Mouse (Mus musculus) heart, embryonic 11.5 days (tissue): ENCODE results near the gene Ccdc50. TPM values are rescaled to one million over a fixed set of nuclear protein-coding genes. Genes with fewer than 3 reads are reported as not detected.

Experiments
- ATAC-seq: fragments of 200-750 bp; cut with Nextera tagmentation; replicated peaks from 2 replicates; pipeline ENCODE4 v1.8.0; 2017; ENCODE audit warnings: moderate library complexity; ENCODE audit not compliant: insufficient number of reproducible peaks, low FRiP score, low TSS enrichment
- H3K27ac ChIP-seq: fragments of 300-500 bp; sonication (generic); 2 replicates; pipeline ENCODE4 v1.5.1; 2014; ENCODE audit warnings: mild to moderate bottlenecking, low read depth, low read length
- H3K27me3 ChIP-seq: fragments of 300-500 bp; sonication (generic); 2 replicates; pipeline ENCODE4 v1.6.1; 2014; ENCODE audit warnings: mild to moderate bottlenecking, low read length, mixed read lengths; ENCODE audit not compliant: control insufficient read depth, insufficient read depth
- H3K36me3 ChIP-seq: fragments of 300-500 bp; sonication (generic); 2 replicates; pipeline ENCODE4 v1.6.1; 2014; ENCODE audit warnings: mild to moderate bottlenecking, low read length, moderate library complexity, mixed read lengths; ENCODE audit not compliant: control insufficient read depth, insufficient read depth
- H3K4me1 ChIP-seq: fragments of 300-500 bp; sonication (generic); 2 replicates; pipeline ENCODE4 v1.6.1; 2014; ENCODE audit warnings: low read length; ENCODE audit not compliant: control insufficient read depth, insufficient read depth
- H3K4me2 ChIP-seq: fragments of 300-500 bp; sonication (generic); 2 replicates; pipeline ENCODE4 v1.6.1; 2014; ENCODE audit warnings: mild to moderate bottlenecking, moderate library complexity
- H3K4me3 ChIP-seq: fragments of 300-500 bp; sonication (generic); 2 replicates; pipeline ENCODE4 v1.5.1; 2014; ENCODE audit warnings: low read depth, low read length
- H3K9ac ChIP-seq: fragments of 300-500 bp; sonication (generic); 2 replicates; pipeline ENCODE4 v1.6.1; 2014; ENCODE audit warnings: mild to moderate bottlenecking, low read depth, low read length, moderate library complexity
- H3K9me3 ChIP-seq: fragments of 300-500 bp; sonication (generic); replicated peaks from 2 replicates; pipeline ENCODE4 v1.6.1; 2016; ENCODE audit warnings: low read length; ENCODE audit not compliant: control insufficient read depth
- WGBS: fragments of 180-500 bp; shearing (Covaris S2); extraction: QIAGEN DNeasy Blood & Tissue Kit; methylation state at CpG from one replicate; pipeline ENCODE4 v1.1.7; 2014; ENCODE audit not compliant: insufficient replicate concordance; 5-methylcytosine and 5-hydroxymethylcytosine counted together
- polyA plus RNA-seq: library from polyadenylated mRNA; unstranded; fragments of >200 nt; fragmentation: Nextera tagmentation; extraction: Ambion mirVana; gene quantifications from 2 replicates; pipeline ENCODE4 v1.2.1, GENCODE M21; 2014

Ccdc50 gene
- polyA plus RNA-seq, 1 experiment from 2014 or later = 47.5 TPM

GRCm38 (mm10) chr16:27404107-27404506, 15.4 kb downstream of the Ccdc50 start:
- no peaks in the 10 kb centered on the region for H3K4me1 ChIP-seq
- peaks cover 3% of the 10 kb centered on the region; the same call in 1 of the 2 replicates for H3K36me3 ChIP-seq
- H3K9me3 ChIP-seq = no peaks in the 10 kb centered on the region
- no peak for ATAC-seq
- H3K27ac ChIP-seq = no peak overlapping the region
- H3K27me3 ChIP-seq = no peaks in the 10 kb centered on the region
- H3K4me2 ChIP-seq = no peak overlapping the region
- no peak overlapping the region for H3K4me3 ChIP-seq
- H3K9ac ChIP-seq = no peak overlapping the region

GRCm38 (mm10) chr16:27416937-27417584, 28.4 kb downstream of the Ccdc50 start:
- peaks cover 24% of the 10 kb centered on the region for H3K36me3 ChIP-seq
- ATAC-seq = no peak

GRCm38 (mm10) chr16:27417632-27418031, 29.0 kb downstream of the Ccdc50 start:
- Histone ChIP-seq H3K36me3 (peaks cover 30% of the 10 kb centered on the region), H3K4me2 (no peak overlapping the region), H3K4me3 (no peak overlapping the region), H3K27ac (no peak overlapping the region), H3K9ac (no peak overlapping the region), H3K4me1 (no peaks in the 10 kb centered on the region), H3K27me3 (no peaks in the 10 kb centered on the region), H3K9me3 (no peaks in the 10 kb centered on the region)
- ATAC-seq = no peak
- WGBS = 73% methylated on average over 3 of the region's 3 CpGs

More at GRCm38 (mm10) chr16:27416937-27417584, 28.4 kb downstream of the Ccdc50 start:
- Histone ChIP-seq H3K27ac (no peak overlapping the region), H3K4me2 (no peak overlapping the region), H3K9me3 (no peaks in the 10 kb centered on the region), H3K9ac (no peak overlapping the region), H3K4me3 (no peak overlapping the region), H3K27me3 (no peaks in the 10 kb centered on the region), H3K4me1 (no peaks in the 10 kb centered on the region)
- 86% methylated on average over 6 of the region's 6 CpGs for WGBS

- H3K4me3 ChIP-seq = no peak overlapping the region
- WGBS = 98% methylated on average over 3 of the region's 3 CpGs
- no peak overlapping the region for H3K4me2 ChIP-seq
- no peaks in the 10 kb centered on the region for H3K9me3 ChIP-seq
- no peaks in the 10 kb centered on the region for H3K4me1 ChIP-seq
- no peak overlapping the region for H3K27ac ChIP-seq
- H3K9ac ChIP-seq = no peak overlapping the region
- peaks cover 25% of the 10 kb centered on the region for H3K36me3 ChIP-seq
- no peaks in the 10 kb centered on the region for H3K27me3 ChIP-seq
- ATAC-seq = no peak
Measured at GRCm38 (mm10) chr16:27420982-27421381, 32.3 kb downstream of the Ccdc50 start.

- ATAC-seq = no peak
- Histone ChIP-seq H3K4me2 (no peak overlapping the region), H3K9ac (no peak overlapping the region), H3K27me3 (no peaks in the 10 kb centered on the region), H3K4me1 (no peaks in the 10 kb centered on the region), H3K4me3 (no peak overlapping the region), H3K27ac (no peak overlapping the region), H3K9me3 (no peaks in the 10 kb centered on the region), H3K36me3 (peaks cover 12% of the 10 kb centered on the region)
- WGBS = 87% methylated on average over 3 of the region's 3 CpGs
Measured at GRCm38 (mm10) chr16:27435034-27435433, 46.4 kb downstream of the Ccdc50 start.

GRCm38 (mm10) chr16:27443941-27444340, 55.3 kb downstream of the Ccdc50 start:
- Histone ChIP-seq H3K4me1 (no peaks in the 10 kb centered on the region), H3K9me3 (no peaks in the 10 kb centered on the region), H3K4me2 (no peak overlapping the region), H3K36me3 (peaks cover 14% of the 10 kb centered on the region), H3K9ac (no peak overlapping the region), H3K4me3 (no peak overlapping the region), H3K27ac (no peak overlapping the region), H3K27me3 (no peaks in the 10 kb centered on the region)
- no peak for ATAC-seq
- 87% methylated on average over 3 of the region's 3 CpGs for WGBS

- 77% methylated on average over 5 of the region's 5 CpGs for WGBS
Measured at GRCm38 (mm10) chr16:27449360-27449759, 60.7 kb downstream of the Ccdc50 start.

GRCm38 (mm10) chr16:27450655-27451054, 62.0 kb downstream of the Ccdc50 start:
- H3K4me2 ChIP-seq = no peak overlapping the region
- no peak overlapping the region for H3K27ac ChIP-seq
- H3K9me3 ChIP-seq = no peaks in the 10 kb centered on the region
- H3K9ac ChIP-seq = no peak overlapping the region
- H3K4me3 ChIP-seq = no peak overlapping the region
- WGBS = 97% methylated on average over 2 of the region's 2 CpGs
- H3K36me3 ChIP-seq = peaks cover 2% of the 10 kb centered on the region; the same call in 1 of the 2 replicates
- H3K27me3 ChIP-seq = no peaks in the 10 kb centered on the region
- no peaks in the 10 kb centered on the region for H3K4me1 ChIP-seq
- no peak for ATAC-seq

More at GRCm38 (mm10) chr16:27449360-27449759, 60.7 kb downstream of the Ccdc50 start:
- H3K9me3 ChIP-seq = no peaks in the 10 kb centered on the region
- no peak for ATAC-seq
- H3K4me1 ChIP-seq = no peaks in the 10 kb centered on the region
- H3K27ac ChIP-seq = no peak overlapping the region
- peaks cover 5% of the 10 kb centered on the region; the same call in 1 of the 2 replicates for H3K36me3 ChIP-seq
- H3K4me2 ChIP-seq = no peak overlapping the region
- H3K27me3 ChIP-seq = no peaks in the 10 kb centered on the region
- no peak overlapping the region for H3K4me3 ChIP-seq
- H3K9ac ChIP-seq = no peak overlapping the region

GRCm38 (mm10) chr16:27453396-27453795, 64.7 kb downstream of the Ccdc50 start:
- H3K4me2 ChIP-seq = no peak overlapping the region
- H3K4me1 ChIP-seq = no peaks in the 10 kb centered on the region
- no peaks in the 10 kb centered on the region for H3K9me3 ChIP-seq
- no peak overlapping the region for H3K4me3 ChIP-seq
- ATAC-seq = no peak
- no peaks in the 10 kb centered on the region for H3K36me3 ChIP-seq
- no peaks in the 10 kb centered on the region for H3K27me3 ChIP-seq
- 68% methylated on average over 3 of the region's 3 CpGs for WGBS
- H3K9ac ChIP-seq = no peak overlapping the region
- H3K27ac ChIP-seq = no peak overlapping the region
